Mouse (Mus musculus) 3T3-L1 (cell line): ENCODE results near the gene Mettl9.

Source experiments
- DNase-seq: peaks from one replicate; pipeline ENCODE4 v3.0.0-alpha.2; 2015; ENCODE audit warnings: low read depth, low spot score

Mettl9 gene

DNA sequence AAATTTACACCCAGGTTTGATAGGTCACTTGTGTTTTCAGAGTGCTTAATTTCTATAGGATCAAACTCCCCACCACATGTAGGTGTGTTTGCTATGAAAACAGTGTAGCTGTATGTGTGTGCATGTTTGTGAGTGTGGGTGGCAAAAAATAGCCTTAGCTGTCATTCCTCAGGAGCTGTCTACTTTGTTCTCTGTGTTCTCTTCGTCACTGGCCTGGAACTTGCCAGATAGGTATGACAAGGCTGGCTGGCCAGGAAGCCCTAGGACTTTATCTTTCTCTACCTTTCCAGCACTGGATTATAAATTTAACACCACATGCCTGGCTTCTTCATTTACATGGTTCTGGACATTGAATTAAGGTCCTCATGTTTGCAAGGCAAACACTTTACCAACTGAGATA is 10.0 kb downstream of the Mettl9 start:
- DNase-seq: no peak

GRCm38 (mm10) chr7:121045671-121046453 is 11.6 kb downstream of the Mettl9 start:
- DNase-seq: peak; percentile 55

- DNase-seq: peak; percentile 19
Observed at GRCm38 (mm10) chr7:121047624-121048023, 13.4 kb downstream of the Mettl9 start.

DNA sequence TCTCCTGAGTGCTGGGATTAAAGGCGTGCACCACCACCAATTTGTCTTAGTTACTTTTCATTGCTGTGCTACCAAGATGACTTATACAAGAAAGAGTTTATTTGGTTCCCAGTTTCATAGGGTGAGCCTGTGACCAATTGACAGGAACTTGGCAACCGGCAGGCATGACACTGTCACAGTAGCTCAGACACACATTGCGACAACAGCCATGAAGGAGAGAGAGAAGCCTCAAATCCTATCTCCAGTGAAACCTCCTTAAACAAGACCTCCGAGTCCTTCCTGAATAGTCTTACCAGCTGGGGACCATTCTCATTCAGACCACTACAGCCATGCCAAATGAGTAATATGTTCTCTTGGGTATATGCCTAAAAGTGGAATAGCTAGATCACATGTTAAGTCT is 18.8 kb downstream of the Mettl9 start:
- no peak for DNase-seq

DNA sequence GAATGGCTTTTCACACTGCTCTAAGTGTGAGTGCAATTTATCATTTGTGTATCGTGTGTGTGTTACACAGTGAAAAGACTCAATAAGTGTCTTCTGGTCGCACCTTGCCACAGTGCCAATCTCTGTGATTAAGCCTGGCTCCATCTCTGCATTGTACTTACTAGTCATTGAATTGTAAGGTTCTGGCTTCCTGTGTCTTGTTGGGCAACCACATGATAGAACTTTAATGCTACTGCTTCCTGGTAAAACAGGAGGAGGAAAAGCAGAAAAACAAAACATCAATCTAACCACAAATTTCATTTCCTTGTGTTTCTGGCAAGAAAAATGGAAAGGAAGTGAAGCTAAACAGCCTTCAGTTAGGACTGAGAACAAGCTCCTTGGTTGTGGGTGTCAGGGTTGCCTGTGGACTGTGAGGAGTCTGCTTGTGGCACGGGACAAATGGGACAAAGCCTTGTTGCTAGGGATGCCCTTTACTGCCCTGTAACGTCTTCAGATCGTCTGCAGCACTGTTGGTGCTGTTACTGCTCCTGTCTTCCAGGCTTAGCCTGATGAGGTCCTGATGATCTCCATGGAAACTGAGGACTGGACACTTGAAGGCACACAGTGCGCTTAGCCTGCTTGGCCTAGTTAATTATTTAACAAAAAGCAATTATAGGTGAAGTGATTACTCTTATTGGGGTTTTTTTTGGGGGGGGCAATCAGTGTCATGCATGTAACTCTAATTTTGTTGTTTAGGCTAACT is 25.4 kb downstream of the Mettl9 start:
- DNase-seq: no peak

- DNase-seq: peak; percentile 50
Observed at GRCm38 (mm10) chr7:121064309-121064708, 30.1 kb downstream of the Mettl9 start.

DNA sequence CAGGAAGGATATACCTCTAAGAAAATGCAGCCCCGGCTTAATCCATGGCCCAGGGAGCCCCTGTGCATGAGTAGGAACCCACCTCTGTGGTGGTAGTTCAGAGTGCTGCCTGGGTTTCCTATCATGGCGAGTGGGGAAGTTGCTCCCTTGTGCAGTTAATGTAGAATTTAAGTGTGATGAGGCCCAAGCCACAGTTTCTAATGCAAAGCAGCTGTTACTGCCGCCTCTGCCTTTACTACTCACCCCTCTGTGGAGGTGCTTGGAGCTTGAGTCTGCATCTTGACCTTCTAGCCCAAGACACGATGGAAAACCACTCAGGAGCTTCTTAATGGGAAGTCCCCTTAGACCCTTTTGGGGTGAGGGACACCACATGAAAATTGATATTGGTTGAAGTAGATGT is 37.0 kb downstream of the Mettl9 start:
- DNase-seq: no peak

DNA sequence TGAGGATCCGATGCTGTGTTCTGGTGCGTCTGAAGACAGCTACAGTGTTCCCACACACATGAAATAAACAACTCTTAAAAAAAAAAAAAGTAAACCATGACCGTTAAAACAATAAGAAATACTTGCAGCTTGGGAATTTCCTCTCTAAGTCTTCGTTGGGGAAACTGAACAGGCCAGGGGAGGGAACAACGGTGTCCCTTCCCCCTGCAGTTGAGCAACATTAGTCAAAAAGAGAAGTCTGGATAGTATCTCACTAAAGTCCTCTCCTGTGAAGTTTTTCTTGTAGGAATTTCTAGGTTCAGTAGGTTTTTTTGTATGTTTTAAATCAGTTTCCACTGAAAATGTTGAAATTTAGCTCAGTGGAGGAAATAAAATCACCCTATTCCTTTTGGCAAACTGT is 38.3 kb downstream of the Mettl9 start:
- no peak for DNase-seq

DNA sequence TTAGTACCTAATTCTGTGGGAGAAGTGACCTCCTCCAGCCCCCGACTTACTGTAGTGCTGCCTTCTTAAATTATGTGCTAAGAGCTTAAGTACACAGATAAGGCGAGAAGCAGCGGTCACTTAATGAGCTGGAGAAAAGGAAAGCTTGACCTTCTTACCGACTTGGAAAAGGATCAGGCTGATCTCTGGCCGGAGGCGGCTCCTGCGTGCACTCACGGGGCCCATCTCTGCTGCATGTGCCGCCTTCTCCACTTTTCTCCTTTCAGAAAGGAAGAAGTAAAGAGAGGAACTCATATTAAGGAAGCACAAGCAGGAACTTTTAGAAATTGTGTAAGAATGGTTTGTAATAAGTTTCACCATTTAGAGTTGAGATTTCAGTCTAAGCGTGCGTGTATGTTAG is 40.0 kb downstream of the Mettl9 start, which contains the start of gene Igsf6:
TSS of gene Igsf6 (minus strand) at position 292 of the 400 bp plus-strand sequence.
- no peak for DNase-seq

- DNase-seq: no peak
Observed at GRCm38 (mm10) chr7:121074801-121075400, 40.7 kb downstream of the Mettl9 start.

DNA sequence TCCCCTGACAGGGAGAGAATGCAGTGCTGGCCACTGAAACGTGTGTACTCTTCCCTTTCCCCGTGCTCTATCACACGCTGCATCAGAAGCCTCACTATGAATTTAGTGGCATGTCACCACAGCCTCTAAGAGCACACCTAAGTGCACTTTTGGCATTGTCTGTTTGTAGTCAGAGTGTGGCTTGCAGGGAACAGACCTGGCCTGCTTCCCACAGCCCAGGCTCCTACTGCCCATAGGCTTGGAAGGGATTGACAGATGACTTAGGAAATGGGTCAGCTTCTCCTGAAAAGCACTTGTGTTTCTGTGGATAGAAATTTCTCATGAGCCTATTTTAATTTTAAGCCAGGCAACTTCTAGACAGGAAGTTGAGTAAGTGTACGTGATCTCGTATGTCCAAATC is 41.2 kb downstream of the Mettl9 start:
- no peak for DNase-seq

- DNase-seq: no peak
Observed at GRCm38 (mm10) chr7:121077311-121077710, 43.1 kb downstream of the Mettl9 start.

- DNase-seq: peak; percentile 78
Observed at GRCm38 (mm10) chr7:121077829-121078228, 43.6 kb downstream of the Mettl9 start.

DNA sequence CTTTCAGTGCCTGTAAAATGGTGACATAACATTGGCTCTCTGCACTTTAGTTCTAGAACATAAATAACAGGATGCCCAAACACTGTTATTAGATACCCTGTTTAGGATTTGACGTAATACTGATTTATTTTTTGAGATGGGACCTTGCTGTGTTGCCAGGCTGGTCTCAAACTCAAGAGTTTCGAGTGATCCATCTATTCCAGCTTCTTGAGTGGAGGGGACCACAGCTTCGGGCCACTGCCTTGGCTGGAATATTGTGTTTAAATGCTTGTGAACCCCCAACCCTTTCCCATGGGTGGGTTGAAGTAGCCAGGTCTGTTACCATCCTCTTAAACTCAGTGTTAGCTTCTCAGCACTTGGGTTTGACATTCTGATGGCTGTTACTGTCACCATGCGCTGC is 47.1 kb downstream of the Mettl9 start, which contains the start of gene Otoa:
TSS of gene Otoa (plus strand) at position 301 of the 400 bp plus-strand sequence.
- DNase-seq: no peak

- DNase-seq: no peak
Observed at GRCm38 (mm10) chr7:121081816-121082215, 47.6 kb downstream of the Mettl9 start.

GRCm38 (mm10) chr7:121082949-121083513 is 48.8 kb downstream of the Mettl9 start:
- DNase-seq: no peak

DNA sequence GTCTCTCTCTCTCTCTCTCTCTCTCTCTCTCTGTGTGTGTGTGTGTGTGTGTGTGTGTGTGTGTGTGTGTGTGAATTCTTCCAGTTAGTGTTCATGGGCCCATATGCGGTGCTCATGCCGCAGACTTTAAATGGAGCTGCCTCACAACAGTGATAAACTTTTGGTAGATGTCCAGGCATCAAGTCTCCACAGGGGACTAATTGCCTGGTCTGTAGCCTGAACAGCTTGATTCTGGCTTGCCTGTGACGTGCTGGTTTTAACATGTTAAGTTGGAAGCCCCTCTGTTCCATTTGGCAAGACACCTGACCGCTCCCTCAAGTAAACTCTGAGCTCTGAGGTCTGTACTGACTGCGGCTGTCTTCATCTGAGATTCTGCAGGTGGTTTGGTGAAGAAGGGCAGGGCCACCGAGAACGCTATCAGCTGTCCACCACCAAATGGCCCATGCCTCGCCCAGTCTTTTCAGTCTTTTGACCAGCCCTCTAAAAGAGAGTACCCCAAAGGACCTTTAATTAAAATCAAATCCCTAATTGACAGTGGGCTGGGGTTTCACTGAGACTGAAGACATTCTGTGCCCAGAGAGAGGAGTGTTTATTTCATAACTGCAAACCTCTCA is 50.7 kb downstream of the Mettl9 start:
- no peak for DNase-seq

- DNase-seq: peak; percentile 5
Observed at GRCm38 (mm10) chr7:121085500-121085899, 51.3 kb downstream of the Mettl9 start.

DNA sequence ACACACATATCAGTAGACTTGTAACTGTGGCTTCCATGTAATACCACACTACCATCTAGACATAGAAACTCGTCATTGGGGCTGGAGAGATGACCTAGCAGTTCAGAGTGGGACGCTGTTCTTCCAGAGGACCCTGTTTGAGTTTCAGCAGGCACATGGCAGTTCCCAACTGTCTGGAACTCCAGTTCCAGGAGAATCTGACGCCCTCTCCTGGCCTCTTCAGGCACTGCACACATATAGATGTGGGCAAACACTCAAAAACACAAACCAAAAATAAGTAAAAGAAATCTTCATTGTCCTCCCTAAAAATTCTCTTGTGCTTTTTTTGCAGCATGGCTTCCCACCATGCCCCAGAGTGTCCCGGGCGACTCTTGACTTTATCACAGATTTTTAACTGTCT is 54.5 kb downstream of the Mettl9 start:
- DNase-seq: no peak

DNA sequence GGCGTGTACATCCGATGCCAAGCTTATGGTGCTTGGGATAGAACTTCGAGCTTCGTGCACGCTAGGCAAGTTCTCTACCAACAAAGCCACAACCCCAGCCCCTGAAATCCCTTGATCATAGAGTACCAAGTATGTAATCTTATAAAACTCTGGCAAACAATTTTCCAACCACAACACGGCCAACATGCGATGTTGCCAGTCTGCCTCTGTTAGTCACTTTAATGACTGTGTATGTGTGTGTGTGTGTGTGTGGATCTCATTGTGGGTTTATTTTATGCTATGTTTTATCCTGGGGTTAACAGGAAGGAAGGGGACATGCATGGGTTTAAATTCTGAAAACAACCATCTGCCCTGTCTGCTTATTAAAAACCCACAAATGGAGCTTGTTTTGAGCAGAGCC is 56.5 kb downstream of the Mettl9 start:
- no peak for DNase-seq

- no peak for DNase-seq
Observed at GRCm38 (mm10) chr7:121093026-121093425, 58.8 kb downstream of the Mettl9 start.
